Mouse (Mus musculus): ENCODE measurements around the gene Bcl11b. TPM values are rescaled to one million over a fixed set of nuclear protein-coding genes. Genes with fewer than 3 reads are reported as not detected.

Gene Bcl11b
- total and polyA plus RNA-seq, 3 experiments = not detected

- H3K79me2 ChIP-seq (replicated peaks; ENCODE audit: control insufficient read depth, extremely low read depth, insufficient read depth, poor library complexity, severe bottlenecking) = no peaks in the 10 kb centered on the region
- no peak for TF ChIP-seq MYC (IDR thresholded peaks at IDR 0.05; ENCODE audit: low read depth, low read length)
- no peak for TF ChIP-seq BHLHE40 (IDR thresholded peaks at IDR 0.05; ENCODE audit: low read depth, low read length)
- TF ChIP-seq RAD21 (IDR thresholded peaks at IDR 0.05; ENCODE audit: low read depth, low read length) = no peak
- TF ChIP-seq PAX5 (IDR thresholded peaks at IDR 0.05; ENCODE audit: low read length) = no peak
- no peak overlapping the region for H3K9ac ChIP-seq (ENCODE audit: insufficient read depth, low read depth)
- H3K4me1 ChIP-seq (ENCODE audit: control insufficient read depth in 1 of 2, insufficient read depth in 2 of 2) = no peaks in the 10 kb centered on the region
- no peaks in the 10 kb centered on the region for H3K27me3 ChIP-seq (replicated peaks)
- DNase-seq (ENCODE audit: extremely low read depth) = no peak
- dilution Hi-C loops (cut with MboI; ENCODE audit: extremely low pct_ligation_motif_present, extremely low pct_unique_long_range_greater_than_20kb, low sequenced_read_pairs) (no loop called here), in situ Hi-C loops (cut with MboI; ENCODE audit: low pct_ligation_motif_present, low pct_unique_long_range_greater_than_20kb, low sequenced_read_pairs) (no loop called here)
- no peak overlapping the region for H3K4me3 ChIP-seq (replicated peaks in 1 of 3; ENCODE audit: low read depth in 2 of 3, low read length in 2 of 3, poor library complexity in 1 of 3)
- H3K27ac ChIP-seq (ENCODE audit: insufficient read depth, low read depth) = no peak overlapping the region
- H3K9me3 ChIP-seq (replicated peaks; ENCODE audit: low read length) = peaks cover 89% of the 10 kb centered on the region
- H3K36me3 ChIP-seq (replicated peaks in 1 of 2; ENCODE audit: control insufficient read depth in 1 of 2, insufficient read depth in 1 of 2, low read length in 1 of 2) = no peaks in the 10 kb centered on the region
- H3K4me2 ChIP-seq (ENCODE audit: insufficient read depth, low read depth, poor library complexity, severe bottlenecking) = no peak overlapping the region
These were observed 35.1 kb downstream of the Bcl11b start for GRCm38 (mm10) chr12:107968331-107968730.

GRCm38 (mm10) chr12:107967026-107967425, 36.4 kb downstream of the Bcl11b start:
- Histone ChIP-seq H3K9ac (ENCODE audit: insufficient read depth, low read depth) (no peak overlapping the region), H3K4me3 (replicated peaks in 1 of 3; ENCODE audit: low read depth in 2 of 3, low read length in 2 of 3, poor library complexity in 1 of 3) (no peak overlapping the region), H3K27me3 (replicated peaks) (no peaks in the 10 kb centered on the region), H3K27ac (ENCODE audit: insufficient read depth, low read depth) (no peak overlapping the region), H3K9me3 (replicated peaks; ENCODE audit: low read length) (peaks cover 86% of the 10 kb centered on the region), H3K4me2 (ENCODE audit: insufficient read depth, low read depth, poor library complexity, severe bottlenecking) (no peak overlapping the region), H3K36me3 (replicated peaks in 1 of 2; ENCODE audit: control insufficient read depth in 1 of 2, insufficient read depth in 1 of 2, low read length in 1 of 2) (no peaks in the 10 kb centered on the region), H3K4me1 (ENCODE audit: control insufficient read depth in 1 of 2, insufficient read depth in 2 of 2) (no peaks in the 10 kb centered on the region), H3K79me2 (replicated peaks; ENCODE audit: control insufficient read depth, extremely low read depth, insufficient read depth, poor library complexity, severe bottlenecking) (no peaks in the 10 kb centered on the region)
- in situ Hi-C loops (cut with MboI; ENCODE audit: low pct_ligation_motif_present, low pct_unique_long_range_greater_than_20kb, low sequenced_read_pairs) (no loop called here), dilution Hi-C loops (cut with MboI; ENCODE audit: extremely low pct_ligation_motif_present, extremely low pct_unique_long_range_greater_than_20kb, low sequenced_read_pairs) (no loop called here)
- TF ChIP-seq ELF1 (IDR thresholded peaks at IDR 0.05; ENCODE audit: low read depth, low read length) (no peak), RAD21 (IDR thresholded peaks at IDR 0.05; ENCODE audit: low read depth, low read length) (no peak), RCOR1 (conservative IDR thresholded peaks at IDR 0.05; ENCODE audit: low read depth, low read length) (no peak), TCF12 (IDR thresholded peaks at IDR 0.05; ENCODE audit: low read depth, low read length) (no peak), USF1 (IDR thresholded peaks at IDR 0.05; ENCODE audit: low read depth, low read length) (no peak)
- DNase-seq (ENCODE audit: extremely low read depth) = no peak

- no peaks in the 10 kb centered on the region for H3K4me1 ChIP-seq (ENCODE audit: control insufficient read depth in 1 of 2, insufficient read depth in 2 of 2)
- no peak overlapping the region for H3K27ac ChIP-seq (ENCODE audit: insufficient read depth, low read depth)
- H3K4me2 ChIP-seq (ENCODE audit: insufficient read depth, low read depth, poor library complexity, severe bottlenecking) = no peak overlapping the region
- dilution Hi-C loops (cut with MboI; ENCODE audit: extremely low pct_ligation_motif_present, extremely low pct_unique_long_range_greater_than_20kb, low sequenced_read_pairs) (no loop called here), in situ Hi-C loops (cut with MboI; ENCODE audit: low pct_ligation_motif_present, low pct_unique_long_range_greater_than_20kb, low sequenced_read_pairs) (no loop called here)
- no peaks in the 10 kb centered on the region for H3K79me2 ChIP-seq (replicated peaks; ENCODE audit: control insufficient read depth, extremely low read depth, insufficient read depth, poor library complexity, severe bottlenecking)
- H3K27me3 ChIP-seq (replicated peaks) = no peaks in the 10 kb centered on the region
- no peak overlapping the region for H3K9ac ChIP-seq (ENCODE audit: insufficient read depth, low read depth)
- no peak for DNase-seq (ENCODE audit: extremely low read depth)
- no peak overlapping the region for H3K4me3 ChIP-seq (replicated peaks in 1 of 3; ENCODE audit: low read depth in 2 of 3, low read length in 2 of 3, poor library complexity in 1 of 3)
- peaks cover 94% of the 10 kb centered on the region for H3K9me3 ChIP-seq (replicated peaks; ENCODE audit: low read length)
- TF ChIP-seq EP300 (IDR thresholded peaks at IDR 0.05; ENCODE audit: low read length) = no peak
- TF ChIP-seq KAT2A (IDR thresholded peaks at IDR 0.05; ENCODE audit: insufficient replicate concordance, low read length) = no peak
- TF ChIP-seq BHLHE40 (IDR thresholded peaks at IDR 0.05; ENCODE audit: low read depth, low read length) = no peak
- TF ChIP-seq NRF1 (IDR thresholded peaks at IDR 0.05; ENCODE audit: low read depth, low read length) = no peak
- TF ChIP-seq PAX5 (IDR thresholded peaks at IDR 0.05; ENCODE audit: low read length) = no peak
- TF ChIP-seq MAZ (IDR thresholded peaks at IDR 0.05; ENCODE audit: low read depth, low read length) = no peak
- no peak for TF ChIP-seq RCOR1 (conservative IDR thresholded peaks at IDR 0.05; ENCODE audit: low read depth, low read length)
- TF ChIP-seq POLR2A (IDR thresholded peaks at IDR 0.05; ENCODE audit: low read depth, low read length) = no peak
- TF ChIP-seq RAD21 (IDR thresholded peaks at IDR 0.05; ENCODE audit: low read depth, low read length) = no peak
- no peak for TF ChIP-seq ZKSCAN1 (IDR thresholded peaks at IDR 0.05; ENCODE audit: borderline replicate concordance, low read depth, low read length)
- no peak for TF ChIP-seq TBP (conservative IDR thresholded peaks at IDR 0.05; ENCODE audit: low read depth, low read length)
- H3K36me3 ChIP-seq (replicated peaks in 1 of 2; ENCODE audit: control insufficient read depth in 1 of 2, insufficient read depth in 1 of 2, low read length in 1 of 2) = no peaks in the 10 kb centered on the region
These were observed 38.3 kb downstream of the Bcl11b start for GRCm38 (mm10) chr12:107965103-107965502.
